Comparison of ENCODE assay signal across 27 mouse cellular contexts in genomic region chr12:80957961-80958360, GRCm38 (mm10). TPM values are rescaled to one million over a fixed set of nuclear protein-coding genes. Genes with fewer than 3 reads are reported as not detected.
DNase-seq lines count a peak whose midpoint lies in the region; ATAC-seq and TF ChIP-seq lines count a peak whose summit lies in the region.
"Had no signal": no experiment of that assay in that cellular context is flagged by ENCODE, and none has a peak within 500 bp of the region (broad histone marks: within the 10 kb centered on the region; RNA-seq: fewer than 3 reads in every experiment).

No protein-coding gene starts in this region.

- H3K27ac ChIP-seq in liver, postnatal 0 days (ENCODE audit: low read depth) = no peak overlapping the region
- no peak overlapping the region for H3K27ac ChIP-seq in liver, embryonic 11.5 days (ENCODE audit: low read depth, low read length)
- no peak overlapping the region for H3K27ac ChIP-seq in midbrain, embryonic 11.5 days (ENCODE audit: low read depth, low read length)
- no peak overlapping the region for H3K27ac ChIP-seq in midbrain, embryonic 14.5 days (replicated peaks; ENCODE audit: low read depth, low read length)
- H3K27ac ChIP-seq in kidney, embryonic 14.5 days (ENCODE audit: low read depth, low read length) = no peak overlapping the region
- H3K27ac ChIP-seq: embryonic facial prominence, embryonic 10.5 days; embryonic facial prominence, embryonic 12.5 days; forebrain, embryonic 12.5 days had no signal

- no peak overlapping the region for H3ac ChIP-seq in myocyte (ENCODE audit: control insufficient read depth, insufficient read length)

- intact Hi-C loops in heart, postnatal 10 days (cut with DNase I) = no loop called here

- no peaks in the 10 kb centered on the region for H3K27me3 ChIP-seq in liver, postnatal 0 days (ENCODE audit: insufficient read depth, low read length)
- no peaks in the 10 kb centered on the region for H3K27me3 ChIP-seq in liver, embryonic 11.5 days (replicated peaks; ENCODE audit: control insufficient read depth, insufficient read depth, low read length)
- H3K27me3 ChIP-seq in midbrain, embryonic 11.5 days (ENCODE audit: control insufficient read depth, insufficient read depth, low read length) = no peaks in the 10 kb centered on the region
- no peaks in the 10 kb centered on the region for H3K27me3 ChIP-seq in midbrain, embryonic 14.5 days (ENCODE audit: control insufficient read depth, insufficient read depth, low read length)
- no peaks in the 10 kb centered on the region for H3K27me3 ChIP-seq in myocyte (ENCODE audit: control insufficient read depth, insufficient read depth, insufficient read length)
- no peaks in the 10 kb centered on the region for H3K27me3 ChIP-seq in kidney, embryonic 14.5 days (ENCODE audit: control insufficient read depth, insufficient read depth, low read length)
- H3K27me3 ChIP-seq: embryonic facial prominence, embryonic 12.5 days; forebrain, embryonic 12.5 days; Patski had no signal

- no peak for TF ChIP-seq EP300 in liver, postnatal 0 days (IDR thresholded peaks at IDR 0.05; ENCODE audit: low read depth)

- TF ChIP-seq POLR2A in myocyte (IDR thresholded peaks at IDR 0.05; ENCODE audit: insufficient read length, low read depth) = peak; percentile 33

- WGBS in liver, postnatal 0 days (ENCODE audit: insufficient replicate concordance) = 83% methylated on average over 4 of the region's 4 CpGs
- WGBS in liver, embryonic 11.5 days = 79% methylated on average over 4 of the region's 4 CpGs
- WGBS in midbrain, embryonic 11.5 days = 86% methylated on average over 4 of the region's 4 CpGs
- WGBS in midbrain, embryonic 14.5 days = 89% methylated on average over 4 of the region's 4 CpGs
- 88% methylated on average over 4 of the region's 4 CpGs for WGBS in kidney, embryonic 14.5 days

- H3K9me3 ChIP-seq in liver, postnatal 0 days (ENCODE audit: low read length) = no peaks in the 10 kb centered on the region
- no peaks in the 10 kb centered on the region for H3K9me3 ChIP-seq in liver, embryonic 11.5 days (ENCODE audit: control insufficient read depth, low read length)
- no peaks in the 10 kb centered on the region for H3K9me3 ChIP-seq in midbrain, embryonic 11.5 days (ENCODE audit: control insufficient read depth, low read length)
- no peaks in the 10 kb centered on the region for H3K9me3 ChIP-seq in midbrain, embryonic 14.5 days (ENCODE audit: control insufficient read depth, low read length)
- no peaks in the 10 kb centered on the region for H3K9me3 ChIP-seq in kidney, embryonic 14.5 days (ENCODE audit: control insufficient read depth, low read length)
- H3K9me3 ChIP-seq: embryonic facial prominence, embryonic 10.5 days; embryonic facial prominence, embryonic 12.5 days; forebrain, embryonic 12.5 days; G1E had no signal

- no peak overlapping the region for H3K4me3 ChIP-seq in liver, postnatal 0 days (ENCODE audit: low read depth, low read length)
- no peak overlapping the region for H3K4me3 ChIP-seq in liver, embryonic 11.5 days (ENCODE audit: low read depth, low read length)
- H3K4me3 ChIP-seq in midbrain, embryonic 11.5 days (ENCODE audit: low read depth, low read length) = no peak overlapping the region
- H3K4me3 ChIP-seq in midbrain, embryonic 14.5 days (replicated peaks; ENCODE audit: low read depth, low read length) = no peak overlapping the region
- no peak overlapping the region for H3K4me3 ChIP-seq in myocyte
- H3K4me3 ChIP-seq in kidney, embryonic 14.5 days (ENCODE audit: low read length) = no peak overlapping the region
- H3K4me3 ChIP-seq: embryonic facial prominence, embryonic 10.5 days; embryonic facial prominence, embryonic 12.5 days; forebrain, embryonic 12.5 days had no signal

- H3K79me2 ChIP-seq in myocyte (ENCODE audit: control insufficient read depth, insufficient read depth) = peaks cover 18% of the 10 kb centered on the region

- no peak overlapping the region for H3K4me2 ChIP-seq in liver, postnatal 0 days (ENCODE audit: low read depth, low read length)
- H3K4me2 ChIP-seq in liver, embryonic 11.5 days = no peak overlapping the region
- no peak overlapping the region for H3K4me2 ChIP-seq in midbrain, embryonic 11.5 days
- H3K4me2 ChIP-seq in midbrain, embryonic 14.5 days (ENCODE audit: low read length) = no peak overlapping the region
- H3K4me2 ChIP-seq in myocyte (ENCODE audit: low read depth) = no peak overlapping the region
- no peak overlapping the region for H3K4me2 ChIP-seq in kidney, embryonic 14.5 days (replicated peaks; ENCODE audit: low read depth, low read length)
- H3K4me2 ChIP-seq: embryonic facial prominence, embryonic 12.5 days; forebrain, embryonic 12.5 days had no signal

- DNase-seq in heart, adult 11 months = peak; percentile 81
- DNase-seq in heart, postnatal 10 days = no peak
- peak; percentile 10 for DNase-seq in liver, postnatal 0 days
- no peak for DNase-seq in liver, embryonic 11.5 days (ENCODE audit: low spot score)
- DNase-seq in midbrain, embryonic 11.5 days (ENCODE audit: low spot score, missing footprints) = peak; percentile 39
- DNase-seq in midbrain, embryonic 14.5 days = no peak
- DNase-seq: adrenal gland, adult 8-10 months; adrenal gland, postnatal 14 days; adrenal gland, postnatal 36 days; cerebellum, adult 11-12 months; cerebellum, adult 2 months; cerebellum, adult 9-10 months; cerebellum, postnatal 10 days; cerebellum, postnatal 25 days; forebrain, postnatal 0 days had no signal

- no peaks in the 10 kb centered on the region; the same call in 1 of the 2 replicates for H3K4me1 ChIP-seq in liver, postnatal 0 days (ENCODE audit: insufficient read depth)
- no peaks in the 10 kb centered on the region for H3K4me1 ChIP-seq in liver, embryonic 11.5 days (replicated peaks; ENCODE audit: control insufficient read depth, insufficient read depth, low read length)
- H3K4me1 ChIP-seq in midbrain, embryonic 11.5 days (ENCODE audit: control insufficient read depth, insufficient read depth, low read length) = no peaks in the 10 kb centered on the region
- H3K4me1 ChIP-seq in midbrain, embryonic 14.5 days (ENCODE audit: control insufficient read depth, insufficient read depth, low read length) = no peaks in the 10 kb centered on the region
- 0 out of 2 replicates have a peak, but pooled peaks cover under 1% of the 10 kb centered on the region for H3K4me1 ChIP-seq in kidney, embryonic 14.5 days (ENCODE audit: control insufficient read depth, insufficient read depth, low read length)
- H3K4me1 ChIP-seq: embryonic facial prominence, embryonic 10.5 days; embryonic facial prominence, embryonic 12.5 days; forebrain, embryonic 12.5 days had no signal

- no peak for TF ChIP-seq CTCF in liver, postnatal 0 days (IDR thresholded peaks at IDR 0.05; ENCODE audit: low read depth)

- ATAC-seq in liver, postnatal 0 days = no peak
- ATAC-seq in liver, embryonic 11.5 days (replicated peaks; ENCODE audit: low FRiP score) = no peak
- ATAC-seq in midbrain, embryonic 11.5 days (ENCODE audit: low FRiP score) = no peak
- ATAC-seq in midbrain, embryonic 14.5 days (ENCODE audit: low FRiP score, low TSS enrichment) = no peak
- ATAC-seq in kidney, embryonic 14.5 days (ENCODE audit: low FRiP score, low TSS enrichment) = no peak
- ATAC-seq: activated CD4-positive, CD25-positive, alpha-beta regulatory T cell, adult 4 months; forebrain, embryonic 14.5 days; forebrain, postnatal 0 days; Patski had no signal

- no peak overlapping the region for H3K9ac ChIP-seq in liver, postnatal 0 days (replicated peaks)
- H3K9ac ChIP-seq in liver, embryonic 11.5 days (ENCODE audit: low read depth, low read length) = no peak overlapping the region
- H3K9ac ChIP-seq in midbrain, embryonic 11.5 days (ENCODE audit: low read length) = no peak overlapping the region
- no peak overlapping the region for H3K9ac ChIP-seq in midbrain, embryonic 14.5 days (replicated peaks; ENCODE audit: low read length)
- no peak overlapping the region for H3K9ac ChIP-seq in kidney, embryonic 14.5 days (ENCODE audit: low read depth, low read length)
- H3K9ac ChIP-seq: embryonic facial prominence, embryonic 12.5 days; forebrain, embryonic 12.5 days; forebrain, postnatal 0 days had no signal

- H3K36me3 ChIP-seq in liver, postnatal 0 days (replicated peaks; ENCODE audit: insufficient read depth, low read length) = peaks cover 71% of the 10 kb centered on the region
- H3K36me3 ChIP-seq in liver, embryonic 11.5 days (ENCODE audit: control insufficient read depth, insufficient read depth, low read length) = peaks cover 38% of the 10 kb centered on the region
- peaks cover 24% of the 10 kb centered on the region for H3K36me3 ChIP-seq in midbrain, embryonic 11.5 days (ENCODE audit: control insufficient read depth, insufficient read depth, low read length)
- peaks cover 45% of the 10 kb centered on the region for H3K36me3 ChIP-seq in midbrain, embryonic 14.5 days (ENCODE audit: control insufficient read depth, insufficient read depth, low read length)
- H3K36me3 ChIP-seq in myocyte (ENCODE audit: control insufficient read depth, insufficient read depth) = peaks cover 47% of the 10 kb centered on the region
- H3K36me3 ChIP-seq in kidney, embryonic 14.5 days (ENCODE audit: control insufficient read depth, insufficient read depth, low read length) = peaks cover 62% of the 10 kb centered on the region

TF ChIP-seq in myocyte, 11 proteins besides CTCF, POLR2A, EP300 and RAD21:
- TF ChIP-seq POLR2AphosphoS2 (IDR thresholded peaks at IDR 0.05; ENCODE audit: insufficient read length, low read depth) = peak; percentile 89
- no peak for TF ChIP-seq MAX (IDR thresholded peaks at IDR 0.05; ENCODE audit: low read depth)

RNA-seq across cellular contexts. Expression of gene Slc10a1, which starts 10.5 kb away (rescaled TPM):
- total RNA-seq in heart, postnatal 10 days (2021) = not detected
- 500 and 502 TPM in 2 replicates for polyA plus RNA-seq in liver, postnatal 0 days (2015; fragmentation: Nextera tagmentation; extraction: Ambion mirVana)
- 0.47 and 0.95 TPM in 2 replicates for polyA plus RNA-seq in liver, embryonic 11.5 days (2014; fragmentation: Nextera tagmentation; extraction: Ambion mirVana)
- 0.26 and 0.44 TPM in 2 replicates for polyA plus RNA-seq in midbrain, embryonic 11.5 days (2014; fragmentation: Nextera tagmentation; extraction: Ambion mirVana)
- polyA plus RNA-seq in midbrain, embryonic 14.5 days (2014; fragmentation: Nextera tagmentation; extraction: Ambion mirVana) = 0.49 and 0.50 TPM in 2 replicates
- polyA plus RNA-seq in myocyte (2012; fragmentation: generic; extraction: Trizol) = 0.02 TPM
- 0.37 and 0.46 TPM in 2 replicates for polyA plus RNA-seq in kidney, embryonic 14.5 days (2014; fragmentation: Nextera tagmentation; extraction: Ambion mirVana)
- total RNA-seq: adrenal gland, adult 18-20 months; adrenal gland, postnatal 36 days; forebrain, postnatal 0 days had no signal
- polyA plus RNA-seq: C2C12; cerebellum, adult 2 months; cortical plate, adult 2 months; forebrain, postnatal 0 days; G1E had no signal

RNA-seq across cellular contexts. Expression of gene Srsf5, which starts 12.7 kb away (rescaled TPM):
- 100 to 1,000 TPM; 247 to 319 TPM for total RNA-seq in heart, postnatal 10 days (2021)
- polyA plus RNA-seq in liver, postnatal 0 days (2015; fragmentation: Nextera tagmentation; extraction: Ambion mirVana) = 249 and 270 TPM in 2 replicates
- 423 and 425 TPM in 2 replicates for polyA plus RNA-seq in liver, embryonic 11.5 days (2014; fragmentation: Nextera tagmentation; extraction: Ambion mirVana)
- 444 and 504 TPM in 2 replicates for polyA plus RNA-seq in midbrain, embryonic 11.5 days (2014; fragmentation: Nextera tagmentation; extraction: Ambion mirVana)
- 283 and 294 TPM in 2 replicates for polyA plus RNA-seq in midbrain, embryonic 14.5 days (2014; fragmentation: Nextera tagmentation; extraction: Ambion mirVana)
- 123 TPM for polyA plus RNA-seq in myocyte (2012; fragmentation: generic; extraction: Trizol)
- 332 and 349 TPM in 2 replicates for polyA plus RNA-seq in kidney, embryonic 14.5 days (2014; fragmentation: Nextera tagmentation; extraction: Ambion mirVana)

Comparison
In these comparisons a context has a peak if more than half of its experiments do, and no peak if none do; other contexts are left out.
1. DNase-seq: peak in heart, adult 11 months (single experiment), liver, postnatal 0 days (single experiment) and midbrain, embryonic 11.5 days (single experiment); none in heart, postnatal 10 days (0 of 2), liver, embryonic 11.5 days (single experiment) and midbrain, embryonic 14.5 days (single experiment).
2. RNA of gene Slc10a1, which starts 10.5 kb away (polyA plus RNA-seq): 500 to 502 TPM in liver, postnatal 0 days; 0.47 to 0.95 TPM in liver, embryonic 11.5 days, 0.49 to 0.50 TPM in midbrain, embryonic 14.5 days, 0.37 to 0.46 TPM in kidney, embryonic 14.5 days, 0.26 to 0.44 TPM in midbrain, embryonic 11.5 days and 0.02 TPM in myocyte (single experiment); every median in the first group is over 100 times any median in the second.